Mouse (Mus musculus) midbrain, embryonic 14.5 days (tissue): ENCODE results near the gene Ptpn22. TPM values are rescaled to one million over a fixed set of nuclear protein-coding genes. Genes with fewer than 3 reads are reported as not detected.

ENCODE experiments used
- ATAC-seq: fragments of 200-750 bp; cut with Nextera tagmentation; 2 replicates; pipeline ENCODE4 v1.8.0; 2017; ENCODE audit warnings: moderate number of reproducible peaks, moderate library complexity; ENCODE audit not compliant: low FRiP score, low TSS enrichment
- DNase-seq: peaks from one replicate; pipeline ENCODE4 v3.0.0-alpha.2; 2015
- H3K27ac ChIP-seq: fragments of 300-500 bp; sonication (generic); replicated peaks from 2 replicates; pipeline ENCODE4 v1.5.1; 2014; ENCODE audit warnings: mild to moderate bottlenecking, low read depth, low read length, moderate library complexity
- H3K27me3 ChIP-seq: fragments of 300-500 bp; sonication (generic); 2 replicates; pipeline ENCODE4 v1.6.1; 2014; ENCODE audit warnings: low read length, control low read depth, mixed read lengths; ENCODE audit not compliant: control insufficient read depth, insufficient read depth
- H3K36me3 ChIP-seq: fragments of 300-500 bp; sonication (generic); 2 replicates; pipeline ENCODE4 v1.6.1; 2014; ENCODE audit warnings: low read length, control low read depth; ENCODE audit not compliant: control insufficient read depth, insufficient read depth
- H3K4me1 ChIP-seq: fragments of 300-500 bp; sonication (generic); 2 replicates; pipeline ENCODE4 v1.6.1; 2014; ENCODE audit warnings: mild to moderate bottlenecking, antibody characterized with exemption, low read length, control low read depth; ENCODE audit not compliant: control insufficient read depth, insufficient read depth
- H3K4me2 ChIP-seq: fragments of 300-500 bp; sonication (generic); 2 replicates; pipeline ENCODE4 v1.6.1; 2014; ENCODE audit warnings: mild to moderate bottlenecking, low read length, moderate library complexity
- H3K4me3 ChIP-seq: fragments of 300-500 bp; sonication (generic); replicated peaks from 2 replicates; pipeline ENCODE4 v1.5.1; 2014; ENCODE audit warnings: low read depth, low read length
- H3K9ac ChIP-seq: fragments of 300-500 bp; sonication (generic); replicated peaks from 2 replicates; pipeline ENCODE4 v1.6.1; 2014; ENCODE audit warnings: mild to moderate bottlenecking, low read length, moderate library complexity
- H3K9me3 ChIP-seq: fragments of 300-500 bp; sonication (generic); 2 replicates; pipeline ENCODE4 v1.6.1; 2016; ENCODE audit warnings: low read length, control low read depth, mixed read lengths; ENCODE audit not compliant: control insufficient read depth
- WGBS: fragments of 180-500 bp; shearing (Covaris S2); extraction: QIAGEN DNeasy Blood & Tissue Kit; methylation state at CpG from one replicate; pipeline ENCODE4 v1.1.7; 2014; 5-methylcytosine and 5-hydroxymethylcytosine counted together
- polyA plus RNA-seq: library from polyadenylated mRNA; unstranded; fragments of >200 nt; fragmentation: Nextera tagmentation; extraction: Ambion mirVana; gene quantifications from 2 replicates; pipeline ENCODE4 v1.2.1, GENCODE M21; 2014

Ptpn22 gene
- polyA plus RNA-seq, 1 experiment from 2014 or later = 0.26 TPM

- H3K27me3 ChIP-seq = no peaks in the 10 kb centered on the region
- DNase-seq = no peak
- ATAC-seq = no peak
- WGBS = 91% methylated on average over 4 of the region's 4 CpGs
- no peak overlapping the region for H3K4me2 ChIP-seq
- no peaks in the 10 kb centered on the region for H3K36me3 ChIP-seq
- H3K9ac ChIP-seq = no peak overlapping the region
- no peak overlapping the region for H3K4me3 ChIP-seq
- H3K4me1 ChIP-seq = no peaks in the 10 kb centered on the region
- H3K9me3 ChIP-seq = no peaks in the 10 kb centered on the region
- no peak overlapping the region for H3K27ac ChIP-seq
Observed at GRCm38 (mm10) chr3:103868008-103868407, 8.4 kb downstream of the Ptpn22 start.

DNA sequence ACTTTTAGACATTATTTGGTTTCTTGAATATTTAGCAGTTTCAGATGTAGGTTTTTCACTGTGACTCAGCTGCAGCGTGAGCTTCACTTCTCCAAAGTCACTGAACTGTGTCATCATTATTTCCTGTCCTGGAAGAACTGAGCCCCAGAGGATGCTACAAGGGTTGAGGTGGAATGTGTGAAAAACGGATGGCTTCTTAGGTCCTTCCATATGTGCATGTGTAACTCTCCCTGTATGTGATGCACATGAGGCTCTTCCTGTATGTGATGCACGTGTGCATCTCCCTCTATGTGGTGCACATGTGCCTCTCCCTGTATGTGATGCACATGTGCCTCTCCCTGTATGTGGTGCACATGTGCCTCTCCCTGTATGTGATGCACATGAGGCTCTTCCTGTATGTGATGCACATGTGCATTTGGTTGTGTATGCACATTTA is 13.1 kb downstream of the Ptpn22 start:
- Histone ChIP-seq H3K9ac (no peak overlapping the region), H3K9me3 (no peaks in the 10 kb centered on the region), H3K36me3 (no peaks in the 10 kb centered on the region), H3K4me2 (no peak overlapping the region), H3K27ac (no peak overlapping the region), H3K4me1 (no peaks in the 10 kb centered on the region), H3K27me3 (no peaks in the 10 kb centered on the region), H3K4me3 (no peak overlapping the region)
- no peak for ATAC-seq
- WGBS = 68% methylated on average over 3 of the region's 3 CpGs
- no peak for DNase-seq

DNA sequence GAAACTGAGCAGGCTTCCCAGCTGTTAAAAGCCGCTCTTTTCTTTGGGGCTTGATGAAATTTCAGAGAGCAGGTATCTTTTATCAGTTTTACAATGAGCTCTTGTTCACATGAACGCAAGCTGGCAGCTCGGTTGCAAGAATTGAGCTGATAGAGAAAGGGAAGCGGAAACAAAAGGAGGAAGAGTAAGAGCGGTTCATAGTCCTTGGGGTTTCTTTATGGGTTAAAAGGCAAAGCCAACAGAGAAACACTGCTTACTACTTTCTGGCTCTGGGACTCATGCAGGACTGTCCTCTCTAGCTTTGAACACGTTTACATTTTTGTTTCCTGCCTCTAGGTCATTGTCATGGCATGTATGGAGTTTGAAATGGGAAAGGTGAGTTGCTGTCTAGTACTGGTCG is 14.7 kb downstream of the Ptpn22 start:
- Histone ChIP-seq H3K4me2 (no peak overlapping the region), H3K4me1 (no peaks in the 10 kb centered on the region), H3K27ac (no peak overlapping the region), H3K4me3 (no peak overlapping the region), H3K36me3 (no peaks in the 10 kb centered on the region), H3K9ac (no peak overlapping the region), H3K9me3 (no peaks in the 10 kb centered on the region), H3K27me3 (no peaks in the 10 kb centered on the region)
- ATAC-seq (no peak), DNase-seq (no peak)
- 71% methylated on average over 7 of the region's 7 CpGs for WGBS

DNA sequence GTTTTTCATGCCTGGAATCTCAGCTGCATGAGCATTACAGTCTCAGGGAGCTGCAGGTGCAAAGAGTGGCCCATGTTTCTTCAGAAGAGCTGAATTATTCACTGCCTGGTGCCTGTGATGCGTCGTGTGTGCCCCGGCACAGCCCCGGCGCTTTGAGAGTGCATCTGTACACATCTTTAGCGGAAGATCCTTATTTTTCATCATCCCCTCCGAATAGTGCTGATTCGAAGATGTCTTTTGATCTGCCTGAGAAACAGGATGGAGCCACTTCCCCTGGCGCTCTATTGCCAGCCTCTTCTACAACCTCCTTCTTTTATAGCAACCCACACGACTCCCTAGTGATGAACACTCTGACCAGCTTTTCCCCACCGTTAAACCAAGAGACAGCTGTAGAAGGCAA is 26.4 kb downstream of the Ptpn22 start:
- Histone ChIP-seq H3K9me3 (no peaks in the 10 kb centered on the region), H3K4me3 (no peak overlapping the region), H3K9ac (no peak overlapping the region), H3K27me3 (no peaks in the 10 kb centered on the region), H3K36me3 (no peaks in the 10 kb centered on the region), H3K4me1 (no peaks in the 10 kb centered on the region), H3K4me2 (no peak overlapping the region), H3K27ac (no peak overlapping the region)
- WGBS = 78% methylated on average over 11 of the region's 11 CpGs
- DNase-seq (no peak), ATAC-seq (no peak)

DNA sequence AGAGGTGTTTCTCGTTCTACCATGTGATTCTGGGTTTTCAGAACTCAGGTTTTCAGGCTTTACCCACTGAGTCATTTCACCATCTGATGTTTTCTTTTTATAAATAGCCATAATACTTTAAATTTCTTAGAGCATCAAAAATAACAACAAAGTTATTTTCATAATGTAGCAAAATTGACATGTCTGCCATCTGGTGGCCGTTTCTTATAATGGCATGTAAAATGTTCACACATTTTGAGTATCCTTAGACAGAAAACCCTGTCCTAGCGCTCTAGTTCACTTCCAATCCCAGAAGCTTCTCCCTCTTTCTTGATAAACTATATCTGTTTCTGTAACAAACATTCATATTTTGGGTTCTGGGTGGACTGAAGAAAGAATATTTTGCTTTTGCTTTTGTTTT is 28.0 kb downstream of the Ptpn22 start:
- DNase-seq = peak; percentile 84
- H3K36me3 ChIP-seq = no peaks in the 10 kb centered on the region
- no peak overlapping the region for H3K4me3 ChIP-seq
- ATAC-seq = no peak
- 31% methylated on average over 3 of the region's 3 CpGs for WGBS
- H3K9ac ChIP-seq = no peak overlapping the region
- H3K4me1 ChIP-seq = no peaks in the 10 kb centered on the region
- no peak overlapping the region for H3K27ac ChIP-seq
- no peak overlapping the region for H3K4me2 ChIP-seq
- no peaks in the 10 kb centered on the region for H3K27me3 ChIP-seq
- no peaks in the 10 kb centered on the region for H3K9me3 ChIP-seq

- Histone ChIP-seq H3K9me3 (no peaks in the 10 kb centered on the region), H3K4me2 (no peak overlapping the region), H3K4me3 (no peak overlapping the region), H3K36me3 (no peaks in the 10 kb centered on the region), H3K27me3 (no peaks in the 10 kb centered on the region), H3K4me1 (no peaks in the 10 kb centered on the region), H3K27ac (no peak overlapping the region), H3K9ac (no peak overlapping the region)
- no peak for ATAC-seq
- WGBS = 89% methylated on average over 3 of the region's 3 CpGs
- no peak for DNase-seq
Observed at GRCm38 (mm10) chr3:103893374-103893773, 33.8 kb downstream of the Ptpn22 start.

DNA sequence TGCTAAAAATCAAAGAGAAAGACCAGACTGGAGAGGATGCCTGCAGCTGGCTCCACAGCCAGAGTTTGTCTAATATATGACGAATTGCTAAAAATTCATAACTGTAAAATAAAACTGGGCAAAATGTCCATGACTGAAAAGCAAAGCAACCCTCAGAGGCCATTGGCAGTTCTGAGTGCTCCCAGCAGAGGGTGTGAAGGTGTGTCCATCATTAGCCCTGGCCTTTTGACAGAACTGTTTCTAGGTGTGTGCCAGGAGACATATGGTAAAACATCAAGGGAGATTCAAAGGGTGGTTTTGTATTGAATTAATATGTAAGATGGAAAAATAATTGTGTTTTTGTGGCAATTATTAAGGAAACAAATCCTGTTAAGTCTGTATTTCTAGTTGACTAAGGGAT is 45.1 kb downstream of the Ptpn22 start:
- ATAC-seq (no peak), DNase-seq (no peak)
- WGBS = 79% methylated on average over 1 of the region's 1 CpGs
- Histone ChIP-seq H3K4me3 (no peak overlapping the region), H3K36me3 (no peaks in the 10 kb centered on the region), H3K27ac (no peak overlapping the region), H3K27me3 (no peaks in the 10 kb centered on the region), H3K4me1 (no peaks in the 10 kb centered on the region), H3K4me2 (no peak overlapping the region), H3K9me3 (no peaks in the 10 kb centered on the region), H3K9ac (no peak overlapping the region)

DNA sequence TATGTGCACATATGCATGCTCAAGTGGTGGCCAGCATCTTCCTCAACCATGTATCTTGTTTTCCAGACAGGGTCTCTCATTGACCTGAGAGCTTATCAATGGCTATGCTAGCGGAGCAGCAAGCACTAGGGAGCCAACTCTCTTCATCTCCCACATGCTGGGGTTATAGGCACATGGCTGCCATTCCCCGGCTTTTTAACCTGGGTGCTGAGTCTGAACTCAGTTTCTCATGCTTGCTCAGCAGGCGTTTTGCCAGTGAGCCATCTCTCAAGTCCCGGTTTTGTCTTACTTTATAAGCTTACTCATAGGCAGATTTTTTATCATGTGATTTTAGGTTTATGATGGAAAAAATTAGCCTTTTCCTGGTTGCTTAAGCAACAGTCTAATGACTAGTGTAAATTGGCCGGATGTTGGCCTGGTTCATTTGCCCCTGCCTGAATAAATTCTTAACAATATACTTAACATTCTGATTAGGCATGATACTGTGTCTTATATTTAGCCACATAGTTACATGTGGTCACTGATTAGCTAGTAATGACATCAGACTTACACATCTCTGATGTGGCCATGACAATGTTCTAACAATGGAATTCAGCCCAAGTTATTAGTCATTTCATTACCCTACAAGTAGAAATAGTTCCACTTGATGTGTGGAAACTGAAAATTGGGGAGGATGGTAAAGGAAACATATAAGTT is 47.9 kb downstream of the Ptpn22 start:
- no peaks in the 10 kb centered on the region for H3K27me3 ChIP-seq
- H3K9me3 ChIP-seq = no peaks in the 10 kb centered on the region
- H3K36me3 ChIP-seq = no peaks in the 10 kb centered on the region
- H3K4me1 ChIP-seq = no peaks in the 10 kb centered on the region
- ATAC-seq = no peak
- H3K4me2 ChIP-seq = no peak overlapping the region
- 80% methylated on average over 5 of the region's 5 CpGs for WGBS
- DNase-seq = no peak
- no peak overlapping the region for H3K9ac ChIP-seq
- H3K27ac ChIP-seq = no peak overlapping the region
- H3K4me3 ChIP-seq = no peak overlapping the region

DNA sequence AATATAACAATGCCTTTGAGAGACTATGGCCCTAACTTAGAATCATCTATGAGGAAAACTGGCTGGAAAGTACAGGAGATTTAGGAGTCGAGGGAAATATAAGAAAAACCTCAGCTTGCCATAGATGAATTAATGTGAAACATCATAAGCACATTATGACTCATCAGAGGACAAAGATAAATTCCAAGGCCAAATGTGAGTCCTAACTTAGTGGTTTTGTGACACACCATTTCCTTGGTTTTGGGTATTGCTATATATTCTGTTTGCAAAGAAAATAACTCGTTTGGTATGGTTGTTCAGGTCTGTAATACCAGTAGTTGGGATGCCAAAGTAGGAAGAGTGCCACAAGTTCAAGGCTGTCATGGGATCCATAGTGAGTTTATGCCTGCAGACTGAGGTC is 49.2 kb downstream of the Ptpn22 start:
- DNase-seq = no peak
- 75% methylated on average over 2 of the region's 2 CpGs for WGBS
- 0 out of 2 replicates have a peak, but pooled peaks cover 4% of the 10 kb centered on the region for H3K4me1 ChIP-seq

More for the DNA sequence above, 49.2 kb downstream of the Ptpn22 start:
- no peak overlapping the region for H3K9ac ChIP-seq
- no peak overlapping the region for H3K4me2 ChIP-seq
- ATAC-seq = no peak
- no peaks in the 10 kb centered on the region for H3K9me3 ChIP-seq
- no peak overlapping the region for H3K4me3 ChIP-seq
- no peaks in the 10 kb centered on the region for H3K36me3 ChIP-seq
- H3K27me3 ChIP-seq = no peaks in the 10 kb centered on the region
- H3K27ac ChIP-seq = no peak overlapping the region
